ENCODE assay signal across 7 mouse cellular contexts in genomic region chr2:164910360-164911061, GRCm38 (mm10). TPM values are rescaled to one million over a fixed set of nuclear protein-coding genes. Genes with fewer than 3 reads are reported as not detected.
DNase-seq lines count a peak whose midpoint lies in the region; ATAC-seq and TF ChIP-seq lines count a peak whose summit lies in the region.

No protein-coding gene starts in this region.

- peak overlapping the region; percentile 98 for H3K9ac ChIP-seq in embryonic facial prominence, embryonic 11.5 days (replicated peaks; ENCODE audit: low read length)
- peak overlapping the region; percentile 98 for H3K9ac ChIP-seq in heart, embryonic 16.5 days (ENCODE audit: low read length)

- no peak for TF ChIP-seq CTCF in lung, adult 2 months (IDR thresholded peaks at IDR 0.05; ENCODE audit: insufficient read depth, low read length)

- H3K4me1 ChIP-seq in lung, adult 2 months (ENCODE audit: control insufficient read depth, insufficient read depth, low read length) = peaks cover 13% of the 10 kb centered on the region
- H3K4me1 ChIP-seq in embryonic facial prominence, embryonic 11.5 days (ENCODE audit: control insufficient read depth, insufficient read depth, low read length) = no peaks in the 10 kb centered on the region
- H3K4me1 ChIP-seq in heart, embryonic 16.5 days (ENCODE audit: control insufficient read depth, insufficient read depth, low read length) = peaks cover 26% of the 10 kb centered on the region

- H3K4me2 ChIP-seq in embryonic facial prominence, embryonic 11.5 days (ENCODE audit: low read depth, low read length) = peak overlapping the region; percentile 83
- peak overlapping the region; percentile 90 for H3K4me2 ChIP-seq in heart, embryonic 16.5 days (ENCODE audit: low read depth, low read length)

- no peaks in the 10 kb centered on the region for H3K27me3 ChIP-seq in embryonic facial prominence, embryonic 11.5 days (ENCODE audit: control insufficient read depth, insufficient read depth, low read length)
- H3K27me3 ChIP-seq in heart, embryonic 16.5 days (ENCODE audit: control insufficient read depth, insufficient read depth, low read length) = no peaks in the 10 kb centered on the region

- 3% methylated on average over 37 of the region's 37 CpGs for WGBS in lung, adult 2 months
- 5% methylated on average over 37 of the region's 37 CpGs for WGBS in embryonic facial prominence, embryonic 11.5 days
- 5% methylated on average over 37 of the region's 37 CpGs for WGBS in heart, embryonic 16.5 days

- H3K27ac ChIP-seq in embryonic facial prominence, embryonic 11.5 days (replicated peaks; ENCODE audit: low read depth, low read length) = peak overlapping the region; percentile 98
- peak overlapping the region; percentile 98 for H3K27ac ChIP-seq in heart, embryonic 16.5 days (ENCODE audit: low read length)

- H3K36me3 ChIP-seq in embryonic facial prominence, embryonic 11.5 days (replicated peaks; ENCODE audit: control insufficient read depth, insufficient read depth, low read depth, low read length) = peaks cover 30% of the 10 kb centered on the region
- peaks cover 34% of the 10 kb centered on the region for H3K36me3 ChIP-seq in heart, embryonic 16.5 days (ENCODE audit: control insufficient read depth, insufficient read depth)

- ATAC-seq in embryonic facial prominence, embryonic 11.5 days (replicated peaks; ENCODE audit: insufficient number of reproducible peaks, low FRiP score, low TSS enrichment, low read depth) = peak; percentile 0; the same call in 1 of the 2 replicates
- ATAC-seq in heart, embryonic 16.5 days (replicated peaks; ENCODE audit: extremely low read depth, insufficient read depth, low FRiP score) = peak; percentile 3

- peak overlapping the region; percentile 74 for H3K4me3 ChIP-seq in lung, adult 2 months (replicated peaks; ENCODE audit: extremely low read depth, low read depth, low read length)
- H3K4me3 ChIP-seq in embryonic facial prominence, embryonic 11.5 days (ENCODE audit: low read depth, low read length) = peak overlapping the region; percentile 73
- peak overlapping the region; percentile 96 for H3K4me3 ChIP-seq in heart, embryonic 16.5 days (ENCODE audit: low read length)

- no peak for DNase-seq in lung, adult 2 months
- no peak for DNase-seq in lung, postnatal 25 days (ENCODE audit: low spot score)
- DNase-seq in embryonic facial prominence, embryonic 11.5 days (ENCODE audit: low spot score) = no peak
- peak; percentile 35 for DNase-seq in lung, postnatal 10 days
- no peak for DNase-seq in thymus, postnatal 14 days
- no peak for DNase-seq in right cerebral cortex, postnatal 36 days (ENCODE audit: low spot score in 2 of 2)

- no peak for TF ChIP-seq POLR2A in lung, adult 2 months (IDR thresholded peaks at IDR 0.05; ENCODE audit: borderline replicate concordance, extremely low read depth, low read depth, low read length)

- peaks cover 4% of the 10 kb centered on the region for H3K9me3 ChIP-seq in embryonic facial prominence, embryonic 11.5 days (replicated peaks; ENCODE audit: control insufficient read depth, low read length)
- peaks cover 6% of the 10 kb centered on the region for H3K9me3 ChIP-seq in heart, embryonic 16.5 days (replicated peaks; ENCODE audit: control insufficient read depth, low read length)

RNA-seq across cellular contexts. Expression of gene Zfp335, which starts 1.0 kb away (rescaled TPM):
- 33.2 and 34.9 TPM in 2 replicates for polyA plus RNA-seq in lung, adult 2 months (2012; rRNA removed)
- 8.0 and 10.0 TPM in 2 replicates for polyA plus RNA-seq in embryonic facial prominence, embryonic 11.5 days (2014; fragmentation: Nextera tagmentation; extraction: Ambion mirVana)
- 9.2 and 9.5 TPM in 2 replicates for polyA plus RNA-seq in heart, embryonic 16.5 days (2015; fragmentation: Nextera tagmentation; extraction: Ambion mirVana)

RNA-seq across cellular contexts. Expression of gene Mmp9, which starts 30.1 kb away (rescaled TPM):
- 12.4 and 13.4 TPM in 2 replicates for polyA plus RNA-seq in lung, adult 2 months (2012; rRNA removed)
- 1.5 and 1.6 TPM in 2 replicates for polyA plus RNA-seq in embryonic facial prominence, embryonic 11.5 days (2014; fragmentation: Nextera tagmentation; extraction: Ambion mirVana)
- 3.8 and 9.7 TPM in 2 replicates for polyA plus RNA-seq in heart, embryonic 16.5 days (2015; fragmentation: Nextera tagmentation; extraction: Ambion mirVana)

RNA-seq across cellular contexts. Expression of gene Pcif1, which starts 31.4 kb away (rescaled TPM):
- 42.9 and 44.3 TPM in 2 replicates for polyA plus RNA-seq in lung, adult 2 months (2012; rRNA removed)
- 57.1 and 68.6 TPM in 2 replicates for polyA plus RNA-seq in embryonic facial prominence, embryonic 11.5 days (2014; fragmentation: Nextera tagmentation; extraction: Ambion mirVana)
- polyA plus RNA-seq in heart, embryonic 16.5 days (2015; fragmentation: Nextera tagmentation; extraction: Ambion mirVana) = 53.4 and 54.5 TPM in 2 replicates

RNA-seq across cellular contexts. Expression of gene Slc12a5, which starts 50.1 kb away (rescaled TPM):
- polyA plus RNA-seq in lung, adult 2 months (2012; rRNA removed) = 3.6 and 3.9 TPM in 2 replicates
- 0.94 and 1.4 TPM in 2 replicates for polyA plus RNA-seq in embryonic facial prominence, embryonic 11.5 days (2014; fragmentation: Nextera tagmentation; extraction: Ambion mirVana)
- polyA plus RNA-seq in heart, embryonic 16.5 days (2015; fragmentation: Nextera tagmentation; extraction: Ambion mirVana) = 0.21 and 0.68 TPM in 2 replicates

RNA-seq across cellular contexts. Expression of gene Pltp, which starts 53.0 kb away (rescaled TPM):
- polyA plus RNA-seq in lung, adult 2 months (2012; rRNA removed) = 873 and 1,096 TPM in 2 replicates
- 41.8 and 50.2 TPM in 2 replicates for polyA plus RNA-seq in embryonic facial prominence, embryonic 11.5 days (2014; fragmentation: Nextera tagmentation; extraction: Ambion mirVana)
- polyA plus RNA-seq in heart, embryonic 16.5 days (2015; fragmentation: Nextera tagmentation; extraction: Ambion mirVana) = 52.0 and 67.2 TPM in 2 replicates
